Mouse (Mus musculus): ENCODE results near the gene Has3. TPM values are rescaled to one million over a fixed set of nuclear protein-coding genes. Genes with fewer than 3 reads are reported as not detected.

Has3 gene
- total RNA-seq, 1 experiment: 5.0 TPM

- DNase-seq (ENCODE audit: low read depth, low spot score): peak; percentile 62
- peak overlapping the region; percentile 67 for H3K9ac ChIP-seq (ENCODE audit: insufficient read depth, low read depth, low read length, poor library complexity, severe bottlenecking)
- no peaks in the 10 kb centered on the region for H3K9me3 ChIP-seq (ENCODE audit: control insufficient read depth, insufficient read depth, low read depth, low read length)
- in situ Hi-C loops (cut with MboI; ENCODE audit: low sequenced_read_pairs in 2 of 2, unreplicated experiment in 2 of 2): no loop called here
- peaks cover 7% of the 10 kb centered on the region; the same call in 1 of the 2 replicates for H3K36me3 ChIP-seq (ENCODE audit: control insufficient read depth, insufficient read depth, low read length, poor library complexity, severe bottlenecking)
- H3K4me1 ChIP-seq (ENCODE audit: control insufficient read depth in 2 of 2, insufficient read depth in 2 of 2, low read length in 2 of 2, poor library complexity in 1 of 2): peaks cover 7 to 28% of the 10 kb centered on the region in 2 experiments; a peak in 3 of 4 replicates
- H3K4me3 ChIP-seq (ENCODE audit: insufficient read depth in 1 of 2, low read depth in 1 of 2, low read length in 2 of 2, poor library complexity in 1 of 2, severe bottlenecking in 1 of 2): peak overlapping the region; percentile 68 to 77
- no peak overlapping the region for H3K27ac ChIP-seq (ENCODE audit: insufficient read depth, low read depth, low read length, poor library complexity, severe bottlenecking)
- TF ChIP-seq ZC3H11A (IDR thresholded peaks at IDR 0.05; ENCODE audit: borderline replicate concordance, low read depth, low read length) (no peak), MAFK (IDR thresholded peaks at IDR 0.05; ENCODE audit: insufficient read depth, low read depth, low read length) (no peak), CHD2 (IDR thresholded peaks at IDR 0.05; ENCODE audit: low read depth, low read length) (no peak), HCFC1 (IDR thresholded peaks at IDR 0.05; ENCODE audit: borderline replicate concordance, insufficient read depth, low read length) (no peak), ZNF384 (IDR thresholded peaks at IDR 0.05; ENCODE audit: low read depth, low read length) (no peak)
Observed at GRCm38 (mm10) chr8:106870537-106871327, 690 bp downstream of the Has3 start.

- Histone ChIP-seq H3K9me3 (ENCODE audit: control insufficient read depth, insufficient read depth, low read depth, low read length) (no peaks in the 10 kb centered on the region), H3K9ac (ENCODE audit: insufficient read depth, low read depth, low read length, poor library complexity, severe bottlenecking) (no peak overlapping the region), H3K36me3 (ENCODE audit: control insufficient read depth, insufficient read depth, low read length, poor library complexity, severe bottlenecking) (peaks cover 7% of the 10 kb centered on the region; the same call in 1 of the 2 replicates), H3K4me3 (ENCODE audit: insufficient read depth in 1 of 2, low read depth in 1 of 2, low read length in 2 of 2, poor library complexity in 1 of 2, severe bottlenecking in 1 of 2) (peak overlapping the region; percentile 68 to 77), H3K4me1 (ENCODE audit: control insufficient read depth in 2 of 2, insufficient read depth in 2 of 2, low read length in 2 of 2, poor library complexity in 1 of 2) (peaks cover 7 to 28% of the 10 kb centered on the region in 2 experiments; a peak in 3 of 4 replicates), H3K27ac (ENCODE audit: insufficient read depth, low read depth, low read length, poor library complexity, severe bottlenecking) (no peak overlapping the region)
- no peak for DNase-seq (ENCODE audit: low read depth, low spot score)
- TF ChIP-seq HCFC1 (IDR thresholded peaks at IDR 0.05; ENCODE audit: borderline replicate concordance, insufficient read depth, low read length) (no peak), CHD2 (IDR thresholded peaks at IDR 0.05; ENCODE audit: low read depth, low read length) (no peak), MAFK (IDR thresholded peaks at IDR 0.05; ENCODE audit: insufficient read depth, low read depth, low read length) (no peak), ZNF384 (IDR thresholded peaks at IDR 0.05; ENCODE audit: low read depth, low read length) (no peak), ZC3H11A (IDR thresholded peaks at IDR 0.05; ENCODE audit: borderline replicate concordance, low read depth, low read length) (no peak)
- in situ Hi-C loops (cut with MboI; ENCODE audit: low sequenced_read_pairs in 2 of 2, unreplicated experiment in 2 of 2): no loop called here
Observed at GRCm38 (mm10) chr8:106871328-106871926, 1.4 kb downstream of the Has3 start.

GRCm38 (mm10) chr8:106871931-106872371 is 1.9 kb downstream of the Has3 start:
- H3K36me3 ChIP-seq (ENCODE audit: control insufficient read depth, insufficient read depth, low read length, poor library complexity, severe bottlenecking): peaks cover 9% of the 10 kb centered on the region; the same call in 1 of the 2 replicates
- no peak for TF ChIP-seq CHD2 (IDR thresholded peaks at IDR 0.05; ENCODE audit: low read depth, low read length)
- no peak for TF ChIP-seq MAFK (IDR thresholded peaks at IDR 0.05; ENCODE audit: insufficient read depth, low read depth, low read length)
- TF ChIP-seq HCFC1 (IDR thresholded peaks at IDR 0.05; ENCODE audit: borderline replicate concordance, insufficient read depth, low read length): no peak
- TF ChIP-seq ZNF384 (IDR thresholded peaks at IDR 0.05; ENCODE audit: low read depth, low read length): no peak
- TF ChIP-seq ZC3H11A (IDR thresholded peaks at IDR 0.05; ENCODE audit: borderline replicate concordance, low read depth, low read length): no peak
- H3K9me3 ChIP-seq (ENCODE audit: control insufficient read depth, insufficient read depth, low read depth, low read length): no peaks in the 10 kb centered on the region
- H3K9ac ChIP-seq (ENCODE audit: insufficient read depth, low read depth, low read length, poor library complexity, severe bottlenecking): no peak overlapping the region
- DNase-seq (ENCODE audit: low read depth, low spot score): no peak
- peaks cover 7 to 28% of the 10 kb centered on the region in 2 experiments; a peak in 3 of 4 replicates for H3K4me1 ChIP-seq (ENCODE audit: control insufficient read depth in 2 of 2, insufficient read depth in 2 of 2, low read length in 2 of 2, poor library complexity in 1 of 2)
- peak overlapping the region; percentile 33 to 68 for H3K4me3 ChIP-seq (ENCODE audit: insufficient read depth in 1 of 2, low read depth in 1 of 2, low read length in 2 of 2, poor library complexity in 1 of 2, severe bottlenecking in 1 of 2)
- in situ Hi-C loops (cut with MboI; ENCODE audit: low sequenced_read_pairs in 2 of 2, unreplicated experiment in 2 of 2): no loop called here
- H3K27ac ChIP-seq (ENCODE audit: insufficient read depth, low read depth, low read length, poor library complexity, severe bottlenecking): no peak overlapping the region; the same call in 1 of the 2 replicates

- in situ Hi-C loops (cut with MboI; ENCODE audit: low sequenced_read_pairs in 2 of 2, unreplicated experiment in 2 of 2): no loop called here
- no peak overlapping the region for H3K9ac ChIP-seq (ENCODE audit: insufficient read depth, low read depth, low read length, poor library complexity, severe bottlenecking)
- H3K36me3 ChIP-seq (ENCODE audit: control insufficient read depth, insufficient read depth, low read length, poor library complexity, severe bottlenecking): peaks cover 9% of the 10 kb centered on the region; the same call in 1 of the 2 replicates
- peak; percentile 77 for DNase-seq (ENCODE audit: low read depth, low spot score)
- no peaks in the 10 kb centered on the region for H3K9me3 ChIP-seq (ENCODE audit: control insufficient read depth, insufficient read depth, low read depth, low read length)
- H3K4me1 ChIP-seq (ENCODE audit: control insufficient read depth in 2 of 2, insufficient read depth in 2 of 2, low read length in 2 of 2, poor library complexity in 1 of 2): peaks cover 7 to 28% of the 10 kb centered on the region in 2 experiments; a peak in 3 of 4 replicates
- TF ChIP-seq ZC3H11A (IDR thresholded peaks at IDR 0.05; ENCODE audit: borderline replicate concordance, low read depth, low read length) (no peak), HCFC1 (IDR thresholded peaks at IDR 0.05; ENCODE audit: borderline replicate concordance, insufficient read depth, low read length) (no peak), CHD2 (IDR thresholded peaks at IDR 0.05; ENCODE audit: low read depth, low read length) (no peak), MAFK (IDR thresholded peaks at IDR 0.05; ENCODE audit: insufficient read depth, low read depth, low read length) (no peak), ZNF384 (IDR thresholded peaks at IDR 0.05; ENCODE audit: low read depth, low read length) (no peak)
- no peak overlapping the region; the same call in 1 of the 2 replicates for H3K27ac ChIP-seq (ENCODE audit: insufficient read depth, low read depth, low read length, poor library complexity, severe bottlenecking)
- peak overlapping the region; percentile 33 to 68; a peak in 3 of 4 replicates for H3K4me3 ChIP-seq (ENCODE audit: insufficient read depth in 1 of 2, low read depth in 1 of 2, low read length in 2 of 2, poor library complexity in 1 of 2, severe bottlenecking in 1 of 2)
Observed at GRCm38 (mm10) chr8:106872454-106873034, 2.5 kb downstream of the Has3 start.

All from ES-E14 (cell line).